Mouse (Mus musculus) left cerebral cortex, adult 2 months (tissue): ENCODE data around the gene Eps15. TPM values are rescaled to one million over a fixed set of nuclear protein-coding genes. Genes with fewer than 3 reads are reported as not detected.
A peak's percentile ranks its signal among the peaks of the same experiment; 100 is the strongest.

Source experiments
- DNase-seq, 2 experiments: peaks; one replicate each; pipeline ENCODE4 v3.0.0; 2021 to 2022; ENCODE audit warnings: low spot score in 2 of 2, mixed read lengths in 1 of 2; ENCODE audit errors: extremely low spot score in 1 of 2
- H3K27ac ChIP-seq: fragments of 200-600 bp; 2 replicates; pipeline ENCODE4 v1.8.1; 2022
- H3K4me3 ChIP-seq: fragments of 200-600 bp; 2 replicates; pipeline ENCODE4 v1.8.1; 2022
- CTCF ChIP-seq: fragments of 200-600 bp; IDR thresholded peaks from 2 replicates; pipeline ENCODE4 v1.8.1; 2022; ENCODE audit warnings: antibody characterized with exemption, mild to moderate bottlenecking, moderate library complexity
- intact Hi-C: fragments of 180-260 bp; cut with DNase I; formaldehyde crosslinking; loops from one replicate; pipeline ENCODE4 v1.15.1; 2025
- total RNA-seq, 2 experiments: library from RNA; stranded (reverse); gene quantifications; 2 replicates each; pipeline ENCODE4 v1.2.3; 2021

Eps15 gene
- total RNA-seq, 2 experiments from 2014 or later, result 180 to 186 TPM

DNA sequence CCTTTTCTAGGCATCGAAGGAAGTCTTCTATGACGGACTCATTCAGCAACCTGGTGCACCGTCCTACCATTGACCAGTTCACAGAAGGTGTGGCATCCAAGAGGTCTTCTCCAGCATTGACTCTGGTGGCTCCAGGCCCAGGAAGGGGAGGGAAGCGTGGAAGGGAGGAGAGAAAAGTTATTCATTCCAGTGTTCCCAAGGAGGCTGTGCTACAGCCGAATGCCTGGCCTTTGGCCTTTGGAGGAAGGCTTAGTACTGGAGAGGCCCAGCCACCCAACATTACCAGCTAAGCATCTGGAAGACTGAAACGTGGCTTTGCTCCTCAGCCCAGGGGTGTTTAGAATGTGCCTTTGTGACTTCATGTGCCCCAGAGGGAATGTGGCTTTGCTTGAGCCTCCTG lies 142.4 kb downstream of the Eps15 start:
- no peak for TF ChIP-seq CTCF
- Histone ChIP-seq H3K4me3 (no peak overlapping the region), H3K27ac (no peak overlapping the region)
- intact Hi-C loops, result no loop called here
- no peak for DNase-seq

DNA sequence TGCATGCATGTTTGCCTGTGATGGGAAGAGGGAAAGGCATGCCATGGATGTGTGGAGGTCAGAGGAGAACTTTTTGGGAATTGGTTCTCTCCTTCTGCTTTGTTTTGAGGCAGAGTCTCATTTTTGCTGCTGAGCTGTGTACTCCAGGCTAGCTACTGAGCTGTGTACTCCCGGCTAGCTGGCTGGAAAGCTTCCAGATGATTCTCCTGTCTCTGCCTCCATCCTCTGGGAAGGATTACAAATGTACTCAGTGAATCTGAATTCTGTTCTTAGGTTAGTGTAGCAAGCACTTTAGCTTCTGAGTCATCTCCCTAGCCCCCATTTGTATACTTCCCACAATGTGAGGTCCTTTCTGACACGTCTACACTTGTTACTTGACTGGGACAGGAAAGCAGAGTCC lies 143.4 kb downstream of the Eps15 start:
- DNase-seq, result no peak
- TF ChIP-seq CTCF, result no peak
- no peak overlapping the region for H3K27ac ChIP-seq
- no peak overlapping the region for H3K4me3 ChIP-seq
- intact Hi-C loops, result no loop called here

DNA sequence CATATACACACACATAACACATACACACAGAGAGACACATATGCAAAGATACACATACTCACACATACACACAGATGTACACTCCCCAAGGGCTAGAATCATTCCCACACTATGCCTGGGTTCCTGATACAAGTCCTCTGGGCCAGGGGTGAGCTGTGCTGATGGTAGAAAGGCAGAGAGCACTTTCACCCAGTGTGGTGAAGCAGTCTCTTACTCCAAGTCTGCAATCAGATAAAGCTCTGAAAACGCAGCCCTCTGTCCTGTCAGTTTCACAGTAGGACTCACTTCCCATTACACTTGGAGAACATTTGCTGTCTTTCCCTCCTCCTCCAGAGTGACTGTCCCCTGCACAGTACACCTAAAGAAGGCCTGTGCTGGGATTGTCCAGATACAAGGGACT lies 147.0 kb downstream of the Eps15 start:
- no peak overlapping the region for H3K27ac ChIP-seq
- intact Hi-C loops, result no loop called here
- no peak for DNase-seq
- TF ChIP-seq CTCF, result no peak
- H3K4me3 ChIP-seq, result no peak overlapping the region

DNA sequence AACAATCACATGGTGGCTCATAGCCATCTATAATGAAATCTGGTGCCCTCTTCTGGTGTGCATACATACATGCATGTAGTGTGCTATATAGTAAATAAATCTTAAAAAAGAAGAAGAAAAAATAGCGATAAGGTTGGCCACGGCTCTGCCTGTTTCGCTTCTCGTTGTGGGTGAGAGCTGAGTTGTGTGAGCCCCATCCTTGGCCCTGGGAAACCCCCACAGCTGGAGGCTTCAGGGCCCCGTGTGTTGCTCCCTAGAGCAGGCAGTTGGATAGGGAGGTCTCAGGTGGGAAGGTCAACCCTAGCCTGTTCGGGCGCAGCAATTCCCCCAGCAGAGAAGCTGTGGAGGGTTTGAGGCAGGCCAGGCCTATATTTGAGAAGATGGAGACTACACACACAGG lies 150.2 kb downstream of the Eps15 start:
- TF ChIP-seq CTCF, result no peak; the same call in 1 of the 2 replicates
- intact Hi-C loops, result no loop called here
- H3K27ac ChIP-seq, result no peak overlapping the region

DNA sequence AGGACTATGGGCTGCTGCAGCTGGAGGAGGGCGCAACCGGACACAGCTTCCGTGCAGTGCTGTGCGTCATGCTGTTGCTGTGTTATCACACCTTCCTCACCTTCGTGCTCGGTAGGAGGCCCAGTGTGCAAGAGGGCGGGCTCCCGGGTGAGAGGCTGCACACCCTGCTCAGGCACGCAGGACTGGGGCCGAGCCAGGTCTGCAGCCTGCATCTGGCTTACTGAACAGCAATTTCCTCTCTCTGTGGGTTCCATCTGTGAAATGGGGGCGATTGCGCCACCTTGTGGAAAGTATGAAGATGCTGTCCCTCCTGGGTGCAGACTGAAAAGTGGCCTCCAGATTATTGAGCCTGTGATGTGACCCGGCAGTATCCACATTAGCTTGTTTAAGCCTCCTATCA lies 150.8 kb downstream of the Eps15 start:
- H3K27ac ChIP-seq, result no peak overlapping the region
- H3K4me3 ChIP-seq, result no peak overlapping the region
- intact Hi-C loops, result no loop called here
- peak; percentile 65 for TF ChIP-seq CTCF
- peak; percentile 37 to 43 for DNase-seq

More for the DNA sequence above, 150.2 kb downstream of the Eps15 start:
- H3K4me3 ChIP-seq, result no peak overlapping the region
- no peak for DNase-seq

DNA sequence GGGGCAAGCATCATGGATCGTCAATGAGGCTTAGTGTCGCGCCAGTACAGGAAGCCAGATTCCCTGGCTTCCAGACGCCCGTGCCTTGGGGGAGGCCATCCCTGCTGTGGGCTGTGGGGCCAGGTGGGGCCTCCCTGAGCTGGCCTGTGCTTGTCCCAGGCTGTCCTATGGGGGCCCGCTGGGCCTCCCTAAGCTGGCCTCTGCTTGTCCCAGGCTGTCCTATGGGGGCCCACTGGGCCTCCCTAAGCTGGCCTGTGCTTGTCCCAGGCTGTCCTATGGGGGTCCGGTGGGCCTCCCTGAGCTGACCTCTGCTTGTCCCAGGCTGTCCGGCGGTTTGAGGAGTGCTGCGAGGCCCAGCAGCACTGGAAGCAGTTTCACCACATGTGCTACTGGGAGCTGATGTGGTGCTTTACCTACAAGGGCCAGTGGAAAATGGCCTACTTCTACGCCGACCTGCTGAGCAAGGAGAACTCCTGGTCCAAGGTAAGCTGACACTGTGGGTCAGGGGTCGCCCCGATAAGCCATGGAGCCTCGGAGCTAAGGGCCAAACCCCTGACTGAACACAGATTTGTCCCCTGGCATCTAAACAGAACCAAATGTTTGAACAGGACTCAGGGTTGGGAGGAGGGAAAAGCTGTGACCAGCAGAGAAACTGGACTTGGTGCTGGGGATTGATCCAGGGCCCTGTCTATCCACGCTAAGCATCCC lies 152.8 kb downstream of the Eps15 start:
- no peak for TF ChIP-seq CTCF
- DNase-seq, result no peak
- intact Hi-C loops, result no loop called here
- no peak overlapping the region for H3K27ac ChIP-seq
- no peak overlapping the region for H3K4me3 ChIP-seq

DNA sequence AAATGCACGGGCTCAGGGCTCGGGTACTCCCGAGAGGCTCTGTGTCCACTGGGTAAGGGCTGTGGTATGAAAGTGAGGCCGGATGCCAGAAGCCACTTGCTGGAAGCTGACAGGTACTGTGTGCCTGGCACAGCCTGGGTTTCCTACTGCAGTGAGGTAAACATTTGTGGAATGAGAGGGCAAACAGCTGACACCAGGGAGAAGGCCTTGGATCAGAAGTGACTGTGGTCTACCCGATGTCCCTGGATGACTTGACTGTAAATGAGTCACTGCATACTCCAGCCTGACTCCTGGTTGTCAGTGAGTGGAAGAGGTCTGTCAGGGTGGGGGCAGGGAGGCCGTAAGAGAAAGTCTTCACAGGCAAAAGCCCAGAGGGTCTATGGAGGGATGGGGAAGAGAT lies 153.6 kb downstream of the Eps15 start:
- TF ChIP-seq CTCF, result no peak
- DNase-seq, result no peak
- H3K27ac ChIP-seq, result no peak overlapping the region
- no peak overlapping the region for H3K4me3 ChIP-seq
- intact Hi-C loops, result no loop called here

DNA sequence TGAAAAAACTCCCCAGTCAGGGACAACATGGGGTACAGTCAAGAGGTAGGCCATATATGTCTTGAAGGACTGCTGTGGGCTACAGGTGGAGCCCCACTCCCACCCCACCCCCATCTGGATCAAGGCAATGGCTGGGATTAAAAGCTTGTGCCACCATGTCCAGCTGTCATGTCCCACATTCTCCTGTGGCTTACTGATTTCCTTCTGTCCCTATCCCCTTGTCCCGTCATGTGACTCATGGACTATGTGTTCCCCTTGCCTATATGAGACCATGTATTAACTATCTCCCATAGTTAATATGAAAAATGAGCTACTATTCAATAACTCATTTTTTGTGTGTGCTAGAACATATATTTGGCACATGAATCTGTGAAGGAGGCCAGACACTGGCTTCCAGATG lies 154.2 kb downstream of the Eps15 start:
- intact Hi-C loops, result no loop called here
- no peak overlapping the region for H3K4me3 ChIP-seq
- DNase-seq, result no peak
- H3K27ac ChIP-seq, result no peak overlapping the region
- TF ChIP-seq CTCF, result no peak

Other genes starting within 250 kb of the Eps15 start
- gene Osbpl9, start 78.0 kb upstream of the Eps15 start, total RNA-seq, result 10 to 100 TPM; 56.5 to 58.3 TPM
- gene Calr4, start 45.8 kb upstream of the Eps15 start, total RNA-seq, result under 1 TPM; 0.25 to 0.56 TPM
- 1 to 10 TPM; 2.8 to 3.8 TPM for gene Ttc39a, start 126.4 kb downstream of the Eps15 start, total RNA-seq
- 100 to 1,000 TPM; 206 to 213 TPM for gene Rnf11, start 204.5 kb downstream of the Eps15 start, total RNA-seq